Mouse (Mus musculus): ENCODE data around the gene Olfr768.

DNA sequence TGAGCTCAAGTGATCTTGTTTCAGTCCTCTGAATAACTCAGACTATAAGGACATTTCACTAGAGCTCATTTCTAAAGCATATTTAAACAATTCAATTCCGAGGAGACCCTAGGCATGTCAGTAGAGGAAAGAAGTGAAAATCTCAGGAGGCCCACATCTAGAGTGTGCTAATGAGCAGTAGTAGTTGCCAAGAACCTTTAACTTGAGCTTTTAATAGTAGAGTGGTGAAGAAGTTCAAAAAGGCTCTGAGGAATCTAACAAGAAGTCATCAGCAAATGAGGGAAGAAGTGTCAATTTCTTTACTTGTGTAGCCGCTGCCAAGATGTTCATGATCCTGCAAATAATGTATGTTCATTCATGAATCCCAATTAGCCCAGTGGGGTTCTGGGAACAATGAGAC lies 30.3 kb downstream of the Olfr768 start, which contains the start of gene Olfr766-ps1:
- TF ChIP-seq CTCF (IDR thresholded peaks at IDR 0.05; ENCODE audit: low read depth) (no peak), EP300 (IDR thresholded peaks at IDR 0.05; ENCODE audit: low read depth) (no peak)
